Mouse (Mus musculus): ENCODE data around the gene Zfp617. TPM values are rescaled to one million over a fixed set of nuclear protein-coding genes. Genes with fewer than 3 reads are reported as not detected.
A peak's percentile ranks its signal among the peaks of the same experiment; 100 is the strongest.
"Not testable (repeated sequence)": the region's sequence is repeated elsewhere in the genome, so short reads cannot be mapped to it uniquely, and the experiment has no call there.

The Zfp617 gene
- polyA plus RNA-seq, 1 experiment from 2014 or later, result 29.1 TPM

DNA sequence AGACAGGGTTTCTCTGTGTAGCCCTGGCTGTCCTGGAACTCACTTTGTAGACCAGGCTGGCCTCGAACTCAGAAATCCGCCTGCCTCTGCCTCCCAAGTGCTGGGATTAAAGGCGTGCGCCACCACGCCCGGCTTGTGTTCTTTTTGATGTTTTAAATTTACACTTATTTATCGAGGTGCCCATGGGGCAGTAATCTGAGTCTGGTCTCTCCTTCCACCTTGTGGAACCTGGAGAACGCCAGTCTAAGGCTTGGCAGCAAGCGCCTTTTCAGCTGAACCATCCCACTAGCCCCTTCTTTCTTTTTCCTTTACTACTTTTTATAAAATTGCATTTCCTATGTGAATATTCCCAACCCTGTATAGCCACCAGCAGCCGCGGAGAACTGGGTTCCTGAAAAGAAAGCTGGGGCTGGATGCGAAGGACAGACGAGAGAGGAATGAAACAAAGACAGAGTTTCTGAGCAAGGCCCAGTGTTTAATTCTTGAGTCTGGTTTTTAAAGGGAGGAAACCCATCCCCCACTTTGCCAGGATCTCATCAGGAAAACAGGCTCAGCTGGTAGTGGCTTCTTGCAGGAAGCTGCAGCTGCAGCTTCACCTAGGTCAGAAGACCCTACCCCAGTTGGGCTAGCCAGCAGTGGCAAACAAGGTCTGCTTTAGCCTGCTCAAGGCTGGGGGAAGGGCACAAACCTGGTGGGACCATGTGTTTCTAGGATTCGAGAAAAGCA, 43.2 kb downstream of the Zfp617 start:
- peaks cover 18% of the 10 kb centered on the region for H3K36me3 ChIP-seq (ENCODE audit: insufficient read depth, low read length)
- peak overlapping the region; percentile 41 for H3K27ac ChIP-seq (ENCODE audit: low read length)
- H3K4me3 ChIP-seq (ENCODE audit: low read length), result peak overlapping the region; percentile 68
- no peak for ATAC-seq (ENCODE audit: low FRiP score, low TSS enrichment)
- H3K27me3 ChIP-seq (ENCODE audit: insufficient read depth, low read length), result no peaks in the 10 kb centered on the region
- H3K9me3 ChIP-seq (ENCODE audit: low read length), result peaks cover 12% of the 10 kb centered on the region
- H3K4me1 ChIP-seq (ENCODE audit: insufficient read depth, low read length), result peaks cover 16% of the 10 kb centered on the region
- peak overlapping the region; percentile 90 for H3K9ac ChIP-seq (replicated peaks; ENCODE audit: low read length)
- 25% methylated on average over 13 of the region's 14 CpGs for WGBS
- H3K4me2 ChIP-seq (replicated peaks; ENCODE audit: low read depth, low read length), result peak overlapping the region; percentile 53

- H3K27ac ChIP-seq (ENCODE audit: low read length), result no peak overlapping the region
- WGBS, result 86% methylated on average over 1 of the region's 1 CpGs
- H3K27me3 ChIP-seq (ENCODE audit: insufficient read depth, low read length), result no peaks in the 10 kb centered on the region
- H3K9me3 ChIP-seq (ENCODE audit: low read length), result peaks cover 12% of the 10 kb centered on the region
- peaks cover 16% of the 10 kb centered on the region for H3K4me1 ChIP-seq (ENCODE audit: insufficient read depth, low read length)
- no peak overlapping the region for H3K4me3 ChIP-seq (ENCODE audit: low read length)
- peaks cover 18% of the 10 kb centered on the region for H3K36me3 ChIP-seq (ENCODE audit: insufficient read depth, low read length)
- no peak overlapping the region for H3K9ac ChIP-seq (replicated peaks; ENCODE audit: low read length)
- H3K4me2 ChIP-seq (replicated peaks; ENCODE audit: low read depth, low read length), result 0 out of 2 replicates have a peak overlapping the region, but pooled peaks have one; percentile 4
- no peak for ATAC-seq (ENCODE audit: low FRiP score, low TSS enrichment)
Observed at GRCm38 (mm10) chr8:71952489-71952888, 44.1 kb downstream of the Zfp617 start.

GRCm38 (mm10) chr8:71952961-71953700, 44.7 kb downstream of the Zfp617 start:
- ATAC-seq (ENCODE audit: low FRiP score, low TSS enrichment), result not testable (repeated sequence)

DNA sequence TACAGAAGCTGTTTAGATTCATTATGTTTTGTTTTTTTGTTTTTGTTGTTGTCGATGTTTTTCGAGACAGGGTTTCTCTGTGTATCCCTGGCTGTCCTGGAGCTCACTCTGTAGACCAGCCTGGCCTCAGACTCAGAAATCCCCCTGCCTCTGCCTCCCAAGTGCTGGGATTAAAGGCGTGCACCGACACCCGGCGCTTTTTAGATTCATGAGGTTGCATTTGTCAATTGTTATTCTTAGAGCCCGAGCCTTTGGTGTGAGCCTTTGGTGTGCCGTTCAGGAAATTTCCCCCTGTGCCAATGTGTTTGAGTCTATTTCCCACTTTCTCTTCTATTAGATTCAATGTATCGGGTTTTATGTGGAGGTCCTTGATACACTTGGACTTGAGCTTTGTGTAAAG, 46.2 kb downstream of the Zfp617 start:
- no peak overlapping the region for H3K4me3 ChIP-seq (ENCODE audit: low read length)
- H3K9me3 ChIP-seq (ENCODE audit: low read length), result peaks cover 12% of the 10 kb centered on the region
- 98% methylated on average over 9 of the region's 9 CpGs for WGBS
- no peaks in the 10 kb centered on the region for H3K27me3 ChIP-seq (ENCODE audit: insufficient read depth, low read length)
- peaks cover 16% of the 10 kb centered on the region for H3K4me1 ChIP-seq (ENCODE audit: insufficient read depth, low read length)
- no peak overlapping the region for H3K9ac ChIP-seq (replicated peaks; ENCODE audit: low read length)
- no peak overlapping the region for H3K27ac ChIP-seq (ENCODE audit: low read length)
- no peak overlapping the region for H3K4me2 ChIP-seq (replicated peaks; ENCODE audit: low read depth, low read length)
- H3K36me3 ChIP-seq (ENCODE audit: insufficient read depth, low read length), result peaks cover 18% of the 10 kb centered on the region
- ATAC-seq (ENCODE audit: low FRiP score, low TSS enrichment), result no peak

More at GRCm38 (mm10) chr8:71952961-71953700, 44.7 kb downstream of the Zfp617 start:
- H3K9me3 ChIP-seq (ENCODE audit: low read length), result peaks cover 12% of the 10 kb centered on the region
- H3K36me3 ChIP-seq (ENCODE audit: insufficient read depth, low read length), result peaks cover 18% of the 10 kb centered on the region
- H3K4me3 ChIP-seq (ENCODE audit: low read length); H3K27me3 ChIP-seq (ENCODE audit: insufficient read depth, low read length); H3K4me2 ChIP-seq (replicated peaks; ENCODE audit: low read depth, low read length); H3K27ac ChIP-seq (ENCODE audit: low read length); H3K9ac ChIP-seq (replicated peaks; ENCODE audit: low read length): not testable (repeated sequence)
- WGBS, result 94% methylated on average over 16 of the region's 16 CpGs
- peaks cover 16% of the 10 kb centered on the region for H3K4me1 ChIP-seq (ENCODE audit: insufficient read depth, low read length)

DNA sequence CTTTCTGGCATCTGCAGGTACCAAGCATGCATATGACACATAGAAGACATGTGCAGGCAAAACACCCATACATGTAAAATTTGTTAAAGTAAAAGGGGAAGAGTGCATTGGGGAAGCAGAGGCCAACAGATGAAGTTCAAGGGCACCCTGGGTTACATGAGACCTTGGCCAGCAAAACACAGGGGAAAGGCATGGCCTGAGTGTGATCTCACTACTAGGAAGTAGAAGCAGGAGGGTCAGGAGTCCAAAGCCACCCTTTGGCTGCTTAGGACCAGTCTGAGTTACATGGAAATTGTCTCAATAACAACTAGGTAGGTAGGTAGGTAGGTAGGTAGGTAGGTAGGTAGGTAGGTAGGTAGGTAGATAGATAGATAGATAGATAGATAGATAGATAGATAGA, 52.0 kb downstream of the Zfp617 start:
- no peak overlapping the region for H3K27ac ChIP-seq (ENCODE audit: low read length)
- H3K4me1 ChIP-seq (ENCODE audit: insufficient read depth, low read length), result no peaks in the 10 kb centered on the region
- H3K36me3 ChIP-seq (ENCODE audit: insufficient read depth, low read length), result peaks cover 13% of the 10 kb centered on the region
- no peaks in the 10 kb centered on the region for H3K27me3 ChIP-seq (ENCODE audit: insufficient read depth, low read length)
- H3K4me2 ChIP-seq (replicated peaks; ENCODE audit: low read depth, low read length), result no peak overlapping the region
- H3K9ac ChIP-seq (replicated peaks; ENCODE audit: low read length), result no peak overlapping the region
- no peak for ATAC-seq (ENCODE audit: low FRiP score, low TSS enrichment)
- peaks cover 7% of the 10 kb centered on the region; the same call in 1 of the 2 replicates for H3K9me3 ChIP-seq (ENCODE audit: low read length)
- no peak overlapping the region for H3K4me3 ChIP-seq (ENCODE audit: low read length)

- Histone ChIP-seq H3K4me1 (ENCODE audit: insufficient read depth, low read length) (no peaks in the 10 kb centered on the region), H3K27me3 (ENCODE audit: insufficient read depth, low read length) (no peaks in the 10 kb centered on the region), H3K36me3 (ENCODE audit: insufficient read depth, low read length) (peaks cover 25% of the 10 kb centered on the region), H3K9ac (replicated peaks; ENCODE audit: low read length) (no peak overlapping the region), H3K27ac (ENCODE audit: low read length) (no peak overlapping the region), H3K9me3 (ENCODE audit: low read length) (peaks cover 17% of the 10 kb centered on the region), H3K4me2 (replicated peaks; ENCODE audit: low read depth, low read length) (no peak overlapping the region), H3K4me3 (ENCODE audit: low read length) (no peak overlapping the region)
- no peak for ATAC-seq (ENCODE audit: low FRiP score, low TSS enrichment)
- WGBS, result 93% methylated on average over 5 of the region's 5 CpGs
Observed at GRCm38 (mm10) chr8:71961796-71962195, 53.4 kb downstream of the Zfp617 start.

DNA sequence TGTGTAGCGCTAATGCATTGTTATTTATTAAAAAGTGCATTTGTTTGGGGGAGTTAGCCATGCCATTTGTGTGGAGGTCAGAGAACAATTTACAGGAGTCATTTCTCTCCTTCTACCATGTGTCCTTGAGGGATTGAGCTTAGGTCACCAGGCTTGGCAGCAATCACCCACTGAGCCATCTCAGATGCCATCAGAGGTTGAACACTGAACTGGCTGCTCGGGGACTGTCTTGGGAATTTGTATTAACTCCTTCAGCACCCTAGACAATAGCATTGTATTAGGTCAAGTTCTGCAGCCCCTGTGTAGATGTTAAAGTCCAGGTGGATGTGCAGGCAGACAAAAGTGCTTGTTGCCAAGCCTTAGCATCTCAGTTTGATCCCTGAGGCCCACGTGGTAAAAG, 55.6 kb downstream of the Zfp617 start:
- 77% methylated on average over 3 of the region's 3 CpGs for WGBS

DNA sequence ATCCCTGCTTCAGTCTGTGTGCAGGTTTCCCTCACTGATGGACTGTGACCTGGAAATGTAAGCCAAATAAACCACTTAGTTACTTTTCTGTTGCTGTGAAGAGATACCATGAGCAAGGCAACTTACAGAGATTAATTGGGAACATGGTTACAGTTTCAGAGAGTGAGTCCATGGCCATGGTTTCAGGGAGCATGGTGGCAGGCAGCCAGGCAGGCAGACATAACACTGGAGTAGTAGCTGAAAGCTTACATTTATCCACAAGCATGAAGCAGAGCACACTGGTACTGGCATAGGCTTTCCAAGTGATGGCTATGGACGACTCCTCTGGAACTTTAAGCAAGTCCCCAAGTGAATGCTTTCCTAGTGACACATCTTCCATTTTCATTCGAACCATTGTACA, 56.7 kb downstream of the Zfp617 start:
- H3K27ac ChIP-seq (ENCODE audit: low read length), result no peak overlapping the region
- WGBS, result 100% methylated on average over 2 of the region's 2 CpGs

More for the DNA sequence above, 55.6 kb downstream of the Zfp617 start:
- H3K9ac ChIP-seq (replicated peaks; ENCODE audit: low read length), result no peak overlapping the region
- H3K4me2 ChIP-seq (replicated peaks; ENCODE audit: low read depth, low read length), result no peak overlapping the region
- no peak overlapping the region for H3K27ac ChIP-seq (ENCODE audit: low read length)
- peaks cover 22% of the 10 kb centered on the region for H3K9me3 ChIP-seq (ENCODE audit: low read length)
- H3K27me3 ChIP-seq (ENCODE audit: insufficient read depth, low read length), result no peaks in the 10 kb centered on the region
- H3K36me3 ChIP-seq (ENCODE audit: insufficient read depth, low read length), result peaks cover 45% of the 10 kb centered on the region
- H3K4me1 ChIP-seq (ENCODE audit: insufficient read depth, low read length), result no peaks in the 10 kb centered on the region
- no peak for ATAC-seq (ENCODE audit: low FRiP score, low TSS enrichment)
- no peak overlapping the region for H3K4me3 ChIP-seq (ENCODE audit: low read length)

GRCm38 (mm10) chr8:71966411-71966810, 58.0 kb downstream of the Zfp617 start:
- Histone ChIP-seq H3K4me1 (ENCODE audit: insufficient read depth, low read length) (no peaks in the 10 kb centered on the region), H3K4me3 (ENCODE audit: low read length) (no peak overlapping the region), H3K4me2 (replicated peaks; ENCODE audit: low read depth, low read length) (no peak overlapping the region), H3K27me3 (ENCODE audit: insufficient read depth, low read length) (no peaks in the 10 kb centered on the region), H3K36me3 (ENCODE audit: insufficient read depth, low read length) (peaks cover 46% of the 10 kb centered on the region), H3K9me3 (ENCODE audit: low read length) (peaks cover 22% of the 10 kb centered on the region), H3K27ac (ENCODE audit: low read length) (no peak overlapping the region), H3K9ac (replicated peaks; ENCODE audit: low read length) (no peak overlapping the region)
- no peak for ATAC-seq (ENCODE audit: low FRiP score, low TSS enrichment)

More for the DNA sequence above, 56.7 kb downstream of the Zfp617 start:
- H3K36me3 ChIP-seq (ENCODE audit: insufficient read depth, low read length), result peaks cover 46% of the 10 kb centered on the region
- peaks cover 22% of the 10 kb centered on the region for H3K9me3 ChIP-seq (ENCODE audit: low read length)
- no peak overlapping the region for H3K4me2 ChIP-seq (replicated peaks; ENCODE audit: low read depth, low read length)
- H3K4me3 ChIP-seq (ENCODE audit: low read length), result no peak overlapping the region
- no peak overlapping the region for H3K9ac ChIP-seq (replicated peaks; ENCODE audit: low read length)
- no peak for ATAC-seq (ENCODE audit: low FRiP score, low TSS enrichment)
- no peaks in the 10 kb centered on the region for H3K4me1 ChIP-seq (ENCODE audit: insufficient read depth, low read length)
- H3K27me3 ChIP-seq (ENCODE audit: insufficient read depth, low read length), result no peaks in the 10 kb centered on the region

GRCm38 (mm10) chr8:71967261-71967660, 58.8 kb downstream of the Zfp617 start:
- no peak overlapping the region for H3K4me2 ChIP-seq (replicated peaks; ENCODE audit: low read depth, low read length)
- H3K4me1 ChIP-seq (ENCODE audit: insufficient read depth, low read length), result no peaks in the 10 kb centered on the region
- no peak overlapping the region for H3K9ac ChIP-seq (replicated peaks; ENCODE audit: low read length)
- no peaks in the 10 kb centered on the region for H3K27me3 ChIP-seq (ENCODE audit: insufficient read depth, low read length)
- WGBS, result 97% methylated on average over 5 of the region's 5 CpGs
- peaks cover 22% of the 10 kb centered on the region for H3K9me3 ChIP-seq (ENCODE audit: low read length)
- no peak for ATAC-seq (ENCODE audit: low FRiP score, low TSS enrichment)
- no peak overlapping the region for H3K4me3 ChIP-seq (ENCODE audit: low read length)
- H3K36me3 ChIP-seq (ENCODE audit: insufficient read depth, low read length), result peaks cover 46% of the 10 kb centered on the region
- H3K27ac ChIP-seq (ENCODE audit: low read length), result no peak overlapping the region

All from kidney, embryonic 16.5 days (tissue).